Mouse (Mus musculus): ENCODE measurements at regions not wholly inside any gene's neighbourhood (a gene's known extent, or its start where the extent isn't known, plus 50 kb on each side); places are given as distances from the start of the nearest gene placed in this dataset.

- no peak for ATAC-seq (ENCODE audit: low TSS enrichment)
Measured at GRCm38 (mm10) chr10:39316533-39316932, 52.1 kb upstream of the Fyn start.

GRCm38 (mm10) chr10:39315434-39316174 is 53.1 kb upstream of the Fyn start:
- ATAC-seq (ENCODE audit: low TSS enrichment) = no peak

- ATAC-seq (ENCODE audit: low TSS enrichment) = no peak
Measured at GRCm38 (mm10) chr10:39311501-39311900, 57.2 kb upstream of the Fyn start.

- ATAC-seq (ENCODE audit: low TSS enrichment) = no peak
Measured at GRCm38 (mm10) chr10:39308535-39308934, 60.1 kb upstream of the Fyn start.

- no peak for ATAC-seq (ENCODE audit: low TSS enrichment)
Measured at GRCm38 (mm10) chr10:39292703-39293496, 75.8 kb upstream of the Fyn start.

GRCm38 (mm10) chr10:39291747-39292198 is 76.9 kb upstream of the Fyn start:
- no peak for ATAC-seq (ENCODE audit: low TSS enrichment)

- peak; percentile 73 for ATAC-seq (ENCODE audit: low TSS enrichment)
Measured at GRCm38 (mm10) chr10:39291134-39291746, 77.4 kb upstream of the Fyn start.

GRCm38 (mm10) chr10:39290245-39290644 is 78.4 kb upstream of the Fyn start:
- ATAC-seq (ENCODE audit: low TSS enrichment) = no peak

- ATAC-seq (ENCODE audit: low TSS enrichment) = no peak
Measured at GRCm38 (mm10) chr10:39280366-39281000, 88.2 kb upstream of the Fyn start.

- no peak for ATAC-seq (ENCODE audit: low TSS enrichment)
Measured at GRCm38 (mm10) chr10:39274202-39274601, 94.5 kb upstream of the Fyn start.

- no peak for ATAC-seq (ENCODE audit: low TSS enrichment)
Measured at GRCm38 (mm10) chr10:39273426-39273825, 95.2 kb upstream of the Fyn start.

- no peak for ATAC-seq (ENCODE audit: low TSS enrichment)
Measured at GRCm38 (mm10) chr10:39272387-39272949, 96.2 kb upstream of the Fyn start.

- no peak for ATAC-seq (ENCODE audit: low TSS enrichment)
Measured at GRCm38 (mm10) chr10:39270406-39270805, 98.2 kb upstream of the Fyn start.

GRCm38 (mm10) chr10:39267236-39267635 is 101.4 kb upstream of the Fyn start:
- ATAC-seq (ENCODE audit: low TSS enrichment) = peak; percentile 34; the same call in 1 of the 2 replicates

- peak; percentile 64; the same call in 1 of the 2 replicates for ATAC-seq (ENCODE audit: low TSS enrichment)
Measured at GRCm38 (mm10) chr10:39266482-39266881, 102.2 kb upstream of the Fyn start.

GRCm38 (mm10) chr10:39262466-39262865 is 98.9 kb upstream of the Ccn6 start:
- ATAC-seq (ENCODE audit: low TSS enrichment) = no peak

- no peak for ATAC-seq (ENCODE audit: low TSS enrichment)
Measured at GRCm38 (mm10) chr10:39261174-39262145, 97.9 kb upstream of the Ccn6 start.

- no peak for ATAC-seq (ENCODE audit: low TSS enrichment)
Measured at GRCm38 (mm10) chr10:39260061-39260460, 96.5 kb upstream of the Ccn6 start.

- no peak for ATAC-seq (ENCODE audit: low TSS enrichment)
Measured at GRCm38 (mm10) chr10:39257371-39258154, 94.0 kb upstream of the Ccn6 start.

GRCm38 (mm10) chr10:39254561-39254960 is 91.0 kb upstream of the Ccn6 start:
- no peak for ATAC-seq (ENCODE audit: low TSS enrichment)

All from frontal cortex, adult (tissue).